Mouse (Mus musculus): ENCODE results near the gene Mrtfb.

The Mrtfb gene

GRCm38 (mm10) chr16:13350729-13351128, 94.4 kb downstream of the Mrtfb start:
- DNase-seq (ENCODE audit: low read depth in 2 of 2, low spot score in 2 of 2) = no peak

DNA sequence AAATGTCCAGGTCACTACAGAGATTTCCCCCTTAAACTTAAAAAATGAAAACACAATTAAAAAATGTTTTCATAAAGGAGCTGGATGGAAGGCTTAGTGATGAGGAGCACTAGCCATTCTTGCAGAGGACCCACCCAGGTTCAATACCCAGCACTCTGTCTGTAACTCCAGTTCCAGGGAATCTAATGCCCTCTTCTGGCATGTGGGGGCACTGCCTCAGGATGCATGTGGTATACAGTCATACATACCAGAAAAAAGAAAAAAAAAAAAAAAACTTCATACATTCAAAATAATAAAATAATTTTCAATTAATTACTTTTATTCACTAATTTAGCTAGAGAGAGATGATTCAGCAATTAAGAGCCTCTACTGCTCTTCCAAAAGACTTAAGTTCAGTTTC, 95.0 kb downstream of the Mrtfb start:
- DNase-seq (ENCODE audit: low read depth in 2 of 2, low spot score in 2 of 2) = no peak

DNA sequence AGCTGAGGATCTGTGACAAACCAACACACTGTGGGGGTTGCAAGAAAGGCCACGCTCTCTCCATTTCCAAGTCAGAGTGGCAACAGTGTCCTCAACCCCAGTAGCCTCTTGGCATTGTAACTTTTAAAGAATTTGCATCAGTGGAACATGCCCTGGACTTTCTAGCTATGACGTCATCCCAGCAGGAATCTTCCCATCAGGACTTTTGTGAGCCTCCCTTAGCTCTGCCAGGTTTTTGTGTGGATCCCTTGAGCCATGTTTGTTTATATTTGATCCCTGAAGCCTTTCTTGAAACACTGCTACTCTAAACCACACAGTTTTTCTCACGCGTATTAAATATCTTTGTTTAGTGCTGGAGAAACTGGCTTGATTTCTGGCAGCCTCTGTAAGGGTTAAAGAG, 97.6 kb downstream of the Mrtfb start:
- no peak for DNase-seq (ENCODE audit: low read depth in 2 of 2, low spot score in 2 of 2)

DNA sequence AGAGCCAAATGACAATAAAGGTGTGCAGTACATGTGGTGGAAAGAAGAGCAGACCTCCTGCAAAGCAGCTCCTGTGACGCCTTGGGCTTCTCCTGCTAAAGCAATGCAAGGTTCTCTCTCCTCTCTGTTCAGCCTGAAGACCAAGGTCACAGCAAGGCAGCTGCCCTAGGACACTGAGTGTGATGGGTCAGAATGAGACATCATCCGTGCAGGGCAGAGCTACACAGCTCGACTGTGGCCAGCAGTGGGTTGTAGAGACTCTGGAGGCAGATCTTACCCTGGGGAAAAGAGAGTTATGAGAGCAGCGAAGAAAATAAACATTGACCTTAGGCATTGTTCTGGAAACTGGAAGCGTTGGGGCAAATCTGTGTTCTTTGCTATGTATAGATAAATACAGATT, 98.2 kb downstream of the Mrtfb start:
- no peak for DNase-seq (ENCODE audit: low read depth in 2 of 2, low spot score in 2 of 2)

- DNase-seq (ENCODE audit: low read depth in 2 of 2, low spot score in 2 of 2) = no peak
These were observed 101.8 kb downstream of the Mrtfb start for GRCm38 (mm10) chr16:13357806-13358679.

DNA sequence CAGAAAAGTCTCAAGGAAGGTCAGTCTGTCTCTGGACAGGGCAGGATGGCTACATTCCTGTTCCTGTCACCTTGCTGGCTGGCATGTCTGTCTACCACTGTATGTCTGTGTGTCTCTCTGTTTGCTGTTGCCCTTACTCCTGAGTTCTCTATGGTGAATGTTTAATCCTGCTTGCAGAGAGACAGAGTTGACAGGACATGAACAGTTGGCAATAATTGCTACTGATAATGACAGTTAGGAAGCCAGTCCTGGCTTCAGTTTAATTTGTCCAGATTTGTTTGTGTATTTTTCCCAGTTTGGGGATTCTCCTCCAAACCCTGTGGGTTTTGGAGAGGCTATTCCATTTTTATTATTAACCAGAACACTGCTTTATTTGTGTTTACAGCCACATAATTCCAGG, 102.5 kb downstream of the Mrtfb start:
- DNase-seq (ENCODE audit: low read depth in 2 of 2, low spot score in 2 of 2) = no peak

GRCm38 (mm10) chr16:13359405-13359858, 103.2 kb downstream of the Mrtfb start:
- no peak for DNase-seq (ENCODE audit: low read depth in 2 of 2, low spot score in 2 of 2)

- no peak for DNase-seq (ENCODE audit: low read depth in 2 of 2, low spot score in 2 of 2)
These were observed 103.9 kb downstream of the Mrtfb start for GRCm38 (mm10) chr16:13360208-13360607.

DNA sequence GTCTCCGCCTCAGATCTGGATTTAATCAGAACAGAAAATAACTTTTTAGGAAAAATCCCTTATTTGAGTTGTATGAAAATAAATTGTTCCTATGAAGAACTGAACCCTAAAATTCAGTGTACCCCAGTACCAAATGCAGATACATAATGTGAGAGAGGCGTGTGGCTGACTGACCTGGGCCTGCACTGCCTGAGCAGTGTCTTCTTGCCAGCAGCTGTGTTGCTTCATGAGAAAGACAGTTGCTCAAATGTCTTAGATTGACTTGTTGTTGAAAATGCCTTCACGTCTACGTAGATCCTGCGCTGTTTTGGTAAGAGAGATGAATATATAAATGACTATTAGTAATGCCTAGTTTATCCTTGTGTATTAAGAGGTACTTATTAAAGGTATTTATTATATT, 104.6 kb downstream of the Mrtfb start:
- DNase-seq (ENCODE audit: low read depth in 2 of 2, low spot score in 2 of 2) = no peak

DNA sequence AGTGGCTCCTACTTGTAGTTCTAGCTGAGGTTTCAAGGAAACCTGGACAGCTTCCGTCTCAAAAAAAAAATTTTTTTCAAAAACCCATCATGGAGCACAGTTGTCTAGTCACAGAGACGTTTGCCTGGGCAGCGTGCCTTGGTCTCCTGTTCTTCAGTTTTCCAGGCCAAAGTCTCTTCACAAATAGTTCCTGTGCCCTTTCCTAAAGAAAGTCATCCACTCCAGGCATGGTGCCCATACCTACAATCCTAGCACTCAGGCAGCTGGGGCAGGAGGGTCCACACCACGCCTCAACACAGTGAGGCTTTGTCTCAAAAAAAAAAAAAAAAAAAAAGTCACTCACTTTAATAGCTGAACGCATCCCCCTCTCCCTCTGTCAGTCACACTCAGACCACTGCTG, 106.9 kb downstream of the Mrtfb start:
- DNase-seq (ENCODE audit: low read depth in 2 of 2, low spot score in 2 of 2) = no peak

DNA sequence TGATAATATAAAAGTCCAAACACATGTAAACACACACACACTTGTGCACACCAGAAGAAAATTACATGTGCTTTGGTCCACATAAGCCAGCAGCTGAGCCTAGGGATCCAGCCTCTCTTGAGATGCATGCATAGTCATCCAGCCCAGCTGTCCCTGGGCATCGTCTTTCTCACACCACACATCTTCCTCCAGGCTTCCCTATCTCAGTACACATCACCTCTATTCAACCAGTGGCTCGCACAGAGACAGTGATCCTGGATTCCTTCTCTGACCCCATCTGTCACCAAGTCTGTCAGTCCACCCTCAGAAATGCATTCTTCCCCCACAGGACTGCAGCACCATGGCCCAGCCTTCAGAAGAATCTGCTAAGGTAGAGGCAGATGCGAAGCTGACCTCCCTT, 107.9 kb downstream of the Mrtfb start:
- DNase-seq (ENCODE audit: low read depth in 2 of 2, low spot score in 2 of 2) = no peak

GRCm38 (mm10) chr16:13366256-13366655, 110.0 kb downstream of the Mrtfb start:
- no peak for DNase-seq (ENCODE audit: low read depth in 2 of 2, low spot score in 2 of 2)

DNA sequence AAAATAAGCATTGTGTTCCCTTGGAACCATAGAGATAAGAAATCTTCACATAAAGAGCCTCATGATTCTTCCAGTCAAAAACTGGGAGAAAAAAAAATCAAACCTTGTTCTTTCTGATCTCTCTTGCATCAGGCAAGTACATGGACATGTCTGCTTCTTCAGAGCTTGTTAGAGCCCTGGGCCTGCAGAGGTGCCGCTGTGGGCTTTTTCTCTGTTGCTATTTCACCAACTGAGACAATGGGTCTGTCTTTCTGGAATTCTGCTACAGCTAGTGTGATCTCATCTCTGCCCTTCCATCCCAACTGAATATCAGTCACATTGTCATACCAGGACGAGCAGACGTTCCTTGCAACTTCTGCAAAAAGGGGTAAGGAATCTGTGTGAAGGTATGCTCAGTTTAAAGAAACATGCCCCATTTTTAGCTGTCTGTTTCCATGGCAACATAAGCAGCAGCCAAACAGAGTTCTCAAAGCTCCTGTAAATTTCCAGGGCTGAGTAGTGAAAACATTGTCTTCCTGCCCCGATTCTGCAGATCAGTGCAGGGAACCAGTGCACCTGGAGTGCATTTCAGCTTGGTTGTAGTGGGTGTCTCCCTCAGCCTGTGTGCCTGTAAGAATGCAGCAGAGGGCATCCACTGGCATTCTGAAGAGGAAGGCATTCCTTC, 110.7 kb downstream of the Mrtfb start:
- no peak for DNase-seq (ENCODE audit: low read depth in 2 of 2, low spot score in 2 of 2)

DNA sequence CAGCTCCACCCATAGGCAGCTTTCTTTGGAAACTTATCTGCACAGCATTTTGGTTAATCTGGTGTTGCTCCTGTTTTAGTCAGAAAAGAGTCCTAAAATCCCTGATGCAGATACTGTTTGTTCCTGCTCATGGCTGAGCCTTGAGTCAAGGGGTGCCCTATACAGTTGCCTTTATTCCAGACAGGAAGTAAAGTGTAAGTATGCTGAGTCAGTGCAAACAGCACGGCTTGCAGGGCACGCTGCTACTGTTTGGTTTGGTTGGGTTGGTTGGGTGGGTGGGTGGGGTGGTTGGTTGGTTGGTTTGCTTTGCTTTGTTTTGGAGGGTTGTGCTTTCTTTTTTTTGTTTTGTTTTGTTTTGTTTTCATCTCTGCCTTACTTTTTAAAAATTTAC, 111.2 kb downstream of the Mrtfb start:
- DNase-seq (ENCODE audit: low read depth in 2 of 2, low spot score in 2 of 2) = no peak

DNA sequence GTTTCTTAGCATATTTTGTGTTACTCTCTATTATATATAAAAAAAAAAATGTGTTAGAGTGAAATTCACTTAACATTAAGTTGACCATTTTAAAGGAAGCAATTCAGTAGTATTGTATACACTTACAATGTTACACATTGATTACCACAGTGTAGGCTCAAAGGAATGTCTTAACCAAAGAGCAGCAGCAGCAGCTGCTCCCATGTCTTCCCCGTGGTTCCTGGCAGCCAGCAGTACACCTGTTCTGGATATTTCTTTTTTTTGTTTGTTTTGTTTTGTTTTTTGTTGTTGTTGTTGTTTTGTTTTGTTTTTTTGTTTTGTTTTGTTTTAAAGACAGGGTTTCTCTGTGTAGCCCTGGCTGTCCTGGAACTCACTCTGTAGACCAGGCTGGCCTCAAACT, 112.4 kb downstream of the Mrtfb start:
- no peak for DNase-seq (ENCODE audit: low read depth in 2 of 2, low spot score in 2 of 2)

- no peak for DNase-seq (ENCODE audit: low read depth in 2 of 2, low spot score in 2 of 2)
These were observed 115.5 kb downstream of the Mrtfb start for GRCm38 (mm10) chr16:13371740-13372287.

GRCm38 (mm10) chr16:13372899-13373533, 116.7 kb downstream of the Mrtfb start:
- no peak for DNase-seq (ENCODE audit: low read depth in 2 of 2, low spot score in 2 of 2)

- DNase-seq (ENCODE audit: low read depth in 2 of 2, low spot score in 2 of 2) = no peak
These were observed 120.7 kb downstream of the Mrtfb start for GRCm38 (mm10) chr16:13376947-13377486.

GRCm38 (mm10) chr16:13378157-13378556, 121.9 kb downstream of the Mrtfb start:
- DNase-seq (ENCODE audit: low read depth in 2 of 2, low spot score in 2 of 2) = no peak

DNA sequence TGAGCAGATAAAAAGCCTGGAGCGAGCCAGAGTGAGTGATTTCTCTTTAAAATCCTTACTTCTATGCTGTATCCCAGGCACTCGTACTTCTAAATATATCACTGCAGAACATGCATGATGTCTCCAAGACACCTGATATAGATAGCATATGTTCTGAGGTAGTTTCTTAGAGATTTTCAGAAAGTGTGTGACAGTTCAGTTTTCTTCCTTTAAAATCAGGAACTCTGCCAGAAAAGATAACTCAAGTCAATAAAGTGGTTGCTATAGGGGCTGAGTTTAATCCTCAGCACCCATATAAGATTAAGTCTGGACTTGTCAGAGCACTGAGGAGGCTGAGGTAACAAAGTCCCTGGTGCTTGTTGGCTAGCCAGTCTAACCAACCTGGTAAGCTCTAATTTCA, 123.6 kb downstream of the Mrtfb start:
- no peak for DNase-seq (ENCODE audit: low read depth in 2 of 2, low spot score in 2 of 2)

DNA sequence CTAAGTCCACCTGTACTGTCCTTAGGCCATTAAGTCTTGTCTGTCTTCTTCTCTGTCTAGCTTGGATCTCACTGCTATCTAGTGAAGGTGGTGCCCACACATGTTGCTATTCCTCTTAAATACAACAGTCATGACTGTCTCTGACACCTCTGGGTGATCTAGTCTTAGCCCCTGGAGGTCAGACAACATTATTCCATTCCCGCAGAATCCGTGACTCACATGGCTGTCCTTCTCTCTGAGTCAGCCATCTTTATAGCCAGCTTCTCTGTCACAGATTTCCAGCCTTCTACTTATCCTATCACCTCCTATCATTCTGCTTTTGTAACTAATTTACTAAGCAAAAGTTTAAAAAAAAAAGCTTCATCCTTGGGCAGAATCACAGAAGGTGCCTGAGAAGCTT, 125.5 kb downstream of the Mrtfb start:
- DNase-seq (ENCODE audit: low read depth in 2 of 2, low spot score in 2 of 2) = no peak

- no peak for DNase-seq (ENCODE audit: low read depth in 2 of 2, low spot score in 2 of 2)
These were observed 131.0 kb downstream of the Mrtfb start for GRCm38 (mm10) chr16:13387306-13387705.
